Mouse (Mus musculus) forelimb bud, embryonic 11.5 days (tissue): ENCODE data around the gene Stim1.

Experiments
- DNase-seq: peaks from one replicate; pipeline ENCODE4 v3.0.0-alpha.2; 2012; ENCODE audit warnings: low read depth, low spot score

The Stim1 gene

DNA sequence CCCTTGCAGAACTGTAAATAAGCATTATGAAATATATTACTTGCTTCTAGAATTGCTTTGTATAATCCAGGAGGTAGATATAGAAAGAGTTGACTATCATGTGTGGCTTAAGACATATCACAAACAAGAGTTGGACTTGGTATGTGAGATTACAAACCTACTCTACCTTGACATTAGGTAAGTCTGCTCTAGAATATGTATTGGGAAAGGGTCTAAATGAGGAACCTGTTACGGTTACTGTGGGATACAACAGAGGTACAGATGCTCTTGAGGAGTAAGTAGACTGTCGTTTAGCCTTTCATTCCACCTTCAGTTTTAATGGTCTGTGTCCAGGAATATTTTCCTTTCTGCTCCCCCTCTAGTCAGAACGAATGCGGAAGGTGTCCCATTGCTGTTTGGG is 34.9 kb downstream of the Stim1 start:
- DNase-seq, result no peak

GRCm38 (mm10) chr7:102305596-102305995 is 38.0 kb downstream of the Stim1 start:
- no peak for DNase-seq

- DNase-seq, result no peak
These were observed 42.7 kb downstream of the Stim1 start for GRCm38 (mm10) chr7:102310266-102310665.

DNA sequence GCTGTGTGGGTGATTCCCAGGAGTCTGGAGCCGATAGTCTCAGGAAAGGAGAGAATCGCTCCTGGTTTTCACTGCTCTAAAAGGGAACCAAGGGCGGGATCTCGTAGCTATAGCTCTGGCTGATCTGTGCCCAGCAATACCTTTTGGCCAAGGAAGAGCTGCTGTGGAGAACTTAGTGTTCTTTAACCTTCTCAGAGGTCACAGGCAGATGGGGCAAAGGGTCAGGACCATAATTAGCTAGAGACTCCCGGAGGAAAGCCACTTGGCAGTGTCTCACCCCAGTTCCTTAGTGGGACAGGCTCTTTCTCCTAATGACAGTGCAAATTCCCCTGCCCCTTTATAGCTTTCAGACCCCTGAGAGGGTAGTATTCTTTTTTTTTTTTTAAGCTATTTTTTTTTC is 43.2 kb downstream of the Stim1 start:
- no peak for DNase-seq

GRCm38 (mm10) chr7:102312840-102313534 is 45.4 kb downstream of the Stim1 start:
- DNase-seq, result no peak

DNA sequence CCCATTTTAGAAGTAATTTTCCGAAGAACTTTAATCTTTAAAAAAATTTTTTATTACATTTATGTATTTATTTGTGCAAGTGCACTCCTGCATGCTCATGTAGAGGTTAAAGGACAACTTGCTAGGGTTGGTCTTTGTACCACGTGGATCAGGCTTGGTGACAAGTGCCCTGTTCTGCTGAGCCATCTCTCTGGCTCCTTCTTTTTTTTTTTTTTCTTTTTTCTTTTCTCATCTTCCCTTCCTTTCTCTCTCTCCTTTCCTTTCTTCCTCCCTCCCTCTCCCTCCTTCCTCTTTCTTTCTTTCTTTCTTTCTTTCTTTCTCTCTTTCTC is 45.9 kb downstream of the Stim1 start:
- no peak for DNase-seq

DNA sequence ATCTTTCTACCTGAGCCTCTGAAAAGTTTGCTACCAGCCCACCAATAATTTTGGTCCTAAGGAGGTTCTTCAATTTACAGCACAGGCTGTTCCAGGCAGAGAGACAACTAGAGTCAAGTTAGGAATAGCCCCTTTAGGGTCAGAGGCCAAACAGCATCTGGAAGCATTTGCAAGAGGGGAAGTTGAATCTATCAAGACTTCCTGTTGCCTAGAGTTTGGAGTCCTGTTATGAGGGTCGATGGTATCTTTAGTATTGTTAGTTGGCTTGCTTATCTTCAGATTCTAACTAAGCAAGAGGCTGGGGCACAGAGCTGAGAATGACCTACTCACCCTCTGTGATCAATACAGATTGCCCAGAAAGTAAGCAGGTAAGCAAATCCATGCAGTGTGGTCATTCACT is 46.5 kb downstream of the Stim1 start:
- DNase-seq, result peak; percentile 19

- DNase-seq, result no peak
These were observed 47.3 kb downstream of the Stim1 start for GRCm38 (mm10) chr7:102314908-102315307.

- DNase-seq, result no peak
These were observed 47.8 kb downstream of the Stim1 start for GRCm38 (mm10) chr7:102315435-102315834.

DNA sequence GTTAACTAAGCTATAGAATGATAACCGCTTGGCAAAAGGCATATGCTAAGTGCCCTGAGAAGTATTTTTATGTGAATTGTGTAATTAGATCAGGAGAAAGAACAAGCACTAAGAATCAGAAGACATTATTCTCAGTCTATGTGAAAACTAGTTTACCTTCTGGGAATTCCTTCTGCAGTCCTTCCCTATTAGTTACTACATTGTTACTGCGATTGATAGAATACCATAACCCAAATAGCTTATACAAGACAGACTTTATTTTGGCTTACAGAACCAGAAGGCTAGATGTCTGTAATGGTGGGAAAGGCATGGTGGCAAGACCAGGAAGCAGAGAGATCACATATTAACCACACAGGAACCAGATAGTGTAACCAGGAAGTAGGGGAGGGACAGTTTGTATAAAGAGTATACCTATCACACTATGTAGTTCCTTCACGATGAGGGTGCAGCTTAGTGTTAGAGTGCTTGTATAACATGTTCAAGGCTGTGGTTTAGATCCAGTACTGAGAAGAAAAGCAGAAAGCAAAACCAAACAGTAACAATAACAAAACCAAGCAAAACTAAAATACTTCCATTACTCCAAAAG is 50.1 kb downstream of the Stim1 start:
- no peak for DNase-seq

DNA sequence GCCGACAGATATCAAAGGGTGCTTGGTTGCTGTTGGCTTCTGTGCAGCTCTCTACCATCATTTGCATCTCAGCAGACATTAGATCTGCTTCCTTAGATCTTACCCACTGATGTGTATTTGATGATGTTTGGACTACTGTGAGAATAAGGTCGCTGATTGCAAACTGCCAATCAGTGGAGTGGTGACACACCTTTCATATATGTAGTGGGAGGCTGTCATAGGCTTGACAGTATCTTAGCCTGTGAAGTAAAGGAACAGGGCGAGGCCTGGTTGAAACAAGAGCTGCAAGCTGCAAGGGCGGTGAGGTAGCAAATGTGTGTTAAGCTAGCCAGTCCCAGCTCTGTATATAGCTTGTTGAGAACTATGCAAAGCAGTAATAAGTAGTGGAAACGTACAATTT is 54.5 kb downstream of the Stim1 start:
- DNase-seq, result no peak

- no peak for DNase-seq
These were observed 58.7 kb downstream of the Stim1 start for GRCm38 (mm10) chr7:102326323-102326722.

DNA sequence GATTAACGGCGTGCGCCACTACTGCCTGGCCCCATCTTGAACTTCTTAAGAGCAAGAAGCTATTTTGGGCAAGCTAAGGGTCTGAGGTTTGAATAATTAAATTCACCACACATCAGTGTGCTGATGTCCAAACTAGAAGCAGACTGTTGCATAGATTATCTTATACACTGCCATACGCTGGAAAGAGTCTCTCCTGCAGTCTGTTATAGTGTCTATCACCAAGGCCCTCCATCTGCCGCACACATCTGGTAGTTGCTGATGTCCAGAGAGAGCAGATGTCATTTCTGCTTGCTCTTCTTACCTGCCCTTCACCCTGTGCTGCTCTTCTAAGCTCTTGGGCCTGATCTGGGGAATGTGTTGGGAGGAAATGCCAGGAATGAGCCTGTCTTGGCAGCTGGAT is 62.7 kb downstream of the Stim1 start:
- no peak for DNase-seq

GRCm38 (mm10) chr7:102331476-102331875 is 63.9 kb downstream of the Stim1 start:
- no peak for DNase-seq

- DNase-seq, result no peak
These were observed 66.1 kb downstream of the Stim1 start for GRCm38 (mm10) chr7:102333741-102334140.

DNA sequence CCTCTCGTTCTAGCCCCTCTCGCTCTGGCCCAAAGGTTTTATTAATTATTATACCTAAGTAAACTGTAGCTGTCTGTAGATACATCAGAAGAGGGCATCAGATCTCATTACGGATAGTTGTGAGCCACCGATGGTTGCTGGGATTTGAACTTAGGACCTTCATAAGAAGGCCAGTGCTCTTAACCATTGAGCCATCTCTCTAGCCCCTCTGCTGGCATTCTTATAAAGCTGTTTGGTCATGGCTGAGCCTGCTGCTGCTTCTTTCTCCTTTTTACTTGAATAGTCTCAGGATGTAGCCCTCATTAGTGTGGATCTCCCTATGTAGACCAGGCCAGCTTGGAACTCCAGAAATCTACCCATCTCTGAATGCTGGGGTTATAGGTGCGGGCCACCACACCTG is 69.7 kb downstream of the Stim1 start:
- no peak for DNase-seq

DNA sequence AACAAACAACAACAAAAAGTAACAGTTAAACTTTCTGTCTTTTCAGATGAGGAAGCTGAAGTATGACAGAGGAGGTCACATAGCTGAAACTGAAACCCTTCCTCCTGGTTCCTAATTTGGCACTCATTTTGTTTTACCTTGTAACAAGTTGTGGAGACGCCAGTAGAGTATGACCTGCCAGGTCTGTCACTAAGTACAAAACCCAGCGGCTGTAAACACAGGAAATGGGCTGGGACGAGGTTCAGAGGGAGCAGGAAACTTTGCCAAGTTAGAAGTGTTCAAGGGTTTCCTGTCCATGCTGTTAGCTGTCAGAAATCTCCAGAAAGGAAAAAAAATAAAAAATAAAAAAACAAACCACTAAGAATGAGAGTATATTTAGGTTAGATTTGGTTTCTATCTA is 70.3 kb downstream of the Stim1 start:
- DNase-seq, result no peak

- no peak for DNase-seq
These were observed 71.3 kb downstream of the Stim1 start for GRCm38 (mm10) chr7:102338956-102339355.

DNA sequence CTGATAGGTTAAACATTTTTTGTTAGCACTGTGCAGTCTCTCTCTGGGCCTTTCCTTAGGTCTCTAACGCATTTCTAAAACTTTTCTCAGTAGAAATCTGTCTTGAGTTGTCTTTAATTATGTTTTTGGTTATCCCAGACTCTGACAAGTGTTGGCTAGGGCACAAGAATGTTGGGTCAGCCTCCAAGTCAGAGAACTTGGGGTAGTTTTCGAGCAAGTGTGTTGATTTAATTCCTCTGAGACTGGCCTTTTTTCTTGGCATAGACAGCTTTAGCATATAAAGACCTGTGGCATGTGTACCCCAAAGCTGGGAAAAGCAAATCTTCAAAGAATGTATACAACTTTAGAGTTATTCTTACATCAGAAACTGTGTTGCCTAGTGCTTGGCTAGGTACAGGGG is 78.3 kb downstream of the Stim1 start:
- no peak for DNase-seq

- DNase-seq, result no peak
These were observed 79.7 kb downstream of the Stim1 start for GRCm38 (mm10) chr7:102347327-102347726.

GRCm38 (mm10) chr7:102348681-102349080 is 81.1 kb downstream of the Stim1 start:
- DNase-seq, result no peak

DNA sequence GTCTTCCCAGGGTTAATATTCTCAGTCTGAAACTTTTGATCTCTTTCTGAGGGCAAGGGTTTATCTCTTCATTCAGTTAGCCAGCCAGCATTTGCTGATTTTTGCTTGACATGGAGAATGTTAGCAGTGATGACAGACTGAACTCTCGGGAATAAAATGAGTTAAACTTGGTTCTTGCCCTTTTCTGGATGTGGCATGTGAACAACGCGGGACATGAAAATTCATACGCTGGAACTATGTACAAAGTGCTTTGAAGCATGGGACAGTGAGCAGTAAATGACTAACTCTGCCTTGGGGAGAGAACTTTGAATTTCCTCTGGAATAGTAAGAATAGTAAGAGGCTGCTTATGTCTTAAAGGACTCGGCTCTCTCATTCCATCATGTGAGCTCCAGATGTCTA is 81.6 kb downstream of the Stim1 start:
- DNase-seq, result no peak

GRCm38 (mm10) chr7:102353420-102353819 is 85.8 kb downstream of the Stim1 start:
- no peak for DNase-seq

- DNase-seq, result no peak
These were observed 90.5 kb downstream of the Stim1 start for GRCm38 (mm10) chr7:102358124-102358523.
